Mouse (Mus musculus): ENCODE results near the gene Gpsm1. TPM values are rescaled to one million over a fixed set of nuclear protein-coding genes. Genes with fewer than 3 reads are reported as not detected.

Gene Gpsm1
- polyA plus RNA-seq, 1 experiment = 17.7 TPM

DNA sequence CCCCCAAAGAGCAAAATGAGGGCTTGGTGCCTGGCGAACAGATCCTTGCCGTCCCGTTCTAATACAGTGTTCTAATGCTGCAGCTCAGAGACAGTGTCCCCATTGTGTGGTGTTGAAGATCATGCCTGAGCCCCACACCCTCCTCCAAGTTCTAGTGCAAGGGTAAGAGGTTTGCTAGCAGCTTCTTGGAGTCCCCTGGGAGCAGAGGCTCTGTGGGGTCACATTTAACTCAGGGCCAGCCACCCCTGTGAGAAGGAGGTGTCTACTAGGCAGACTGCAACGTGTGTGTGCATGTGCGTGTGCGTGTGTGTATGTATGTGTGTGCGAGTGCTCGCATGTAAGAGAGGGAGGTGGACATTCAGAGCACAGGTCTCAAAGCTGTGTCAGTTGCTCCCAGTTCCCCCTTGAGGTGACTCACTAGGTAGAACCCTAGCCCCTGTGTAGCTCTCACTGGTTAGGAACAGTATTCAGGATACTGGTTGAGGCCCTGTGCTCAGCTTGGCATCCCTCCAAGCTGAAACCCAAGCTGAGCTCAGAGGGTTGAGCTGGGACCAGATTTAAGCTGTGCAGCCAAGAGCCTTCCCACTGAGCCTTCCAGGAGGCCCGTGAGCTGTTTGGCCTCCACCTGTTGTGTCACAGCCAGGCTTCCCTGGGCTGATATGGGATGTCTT, 1.4 kb downstream of the Gpsm1 start:
- 59% methylated on average over 9 of the region's 9 CpGs for WGBS
- Histone ChIP-seq H3K36me3 (ENCODE audit: control insufficient read depth, insufficient read depth, low read length) (no peaks in the 10 kb centered on the region), H3K4me3 (ENCODE audit: extremely low read depth, insufficient read depth, insufficient read length) (no peak overlapping the region), H3K4me1 (ENCODE audit: control insufficient read depth, insufficient read depth, insufficient read length) (peaks cover 8% of the 10 kb centered on the region), H3K27ac (ENCODE audit: insufficient read depth, low read length) (no peak overlapping the region; the same call in 1 of the 2 replicates), H3K27me3 (ENCODE audit: control insufficient read depth, insufficient read depth, low read length) (no peaks in the 10 kb centered on the region)
- TF ChIP-seq CTCF (IDR thresholded peaks at IDR 0.05; ENCODE audit: extremely low read depth, insufficient read depth, insufficient read length, insufficient replicate concordance) (no peak), POLR2A (IDR thresholded peaks at IDR 0.05; ENCODE audit: low read depth, low read length) (no peak)
- no peak for DNase-seq (ENCODE audit: low read depth in 1 of 2, low spot score in 2 of 2)

DNA sequence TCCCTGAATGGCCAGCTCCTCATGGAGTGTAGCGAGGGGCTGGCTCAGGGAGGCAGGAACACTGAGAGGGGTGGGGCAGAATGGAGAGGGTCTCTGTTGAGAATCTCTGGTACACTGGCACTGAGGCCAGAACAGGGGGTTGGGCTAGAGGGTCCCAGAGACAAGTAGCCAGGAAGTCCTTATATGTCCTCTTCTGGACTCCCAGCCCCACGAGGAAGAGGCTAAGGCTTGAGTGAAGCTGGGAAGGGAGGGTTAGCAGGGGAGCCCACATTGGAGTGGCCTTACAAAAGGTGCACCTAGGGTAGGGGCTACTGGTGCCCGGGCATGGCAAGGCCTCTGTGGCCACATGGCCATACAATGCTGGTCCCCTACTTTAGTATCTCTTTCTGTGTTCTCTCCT, 2.1 kb downstream of the Gpsm1 start:
- Histone ChIP-seq H3K27me3 (ENCODE audit: control insufficient read depth, insufficient read depth, low read length) (no peaks in the 10 kb centered on the region), H3K36me3 (ENCODE audit: control insufficient read depth, insufficient read depth, low read length) (no peaks in the 10 kb centered on the region), H3K4me3 (ENCODE audit: extremely low read depth, insufficient read depth, insufficient read length) (no peak overlapping the region), H3K4me1 (ENCODE audit: control insufficient read depth, insufficient read depth, insufficient read length) (peaks cover 4% of the 10 kb centered on the region), H3K27ac (ENCODE audit: insufficient read depth, low read length) (no peak overlapping the region)
- TF ChIP-seq CTCF (IDR thresholded peaks at IDR 0.05; ENCODE audit: extremely low read depth, insufficient read depth, insufficient read length, insufficient replicate concordance) (no peak), POLR2A (IDR thresholded peaks at IDR 0.05; ENCODE audit: low read depth, low read length) (no peak)
- 80% methylated on average over 3 of the region's 3 CpGs for WGBS
- DNase-seq (ENCODE audit: low read depth in 1 of 2, low spot score in 2 of 2) = no peak

GRCm38 (mm10) chr2:26317991-26318672, 2.8 kb downstream of the Gpsm1 start:
- Histone ChIP-seq H3K4me1 (ENCODE audit: control insufficient read depth, insufficient read depth, insufficient read length) (peaks cover 4% of the 10 kb centered on the region), H3K27ac (ENCODE audit: insufficient read depth, low read length) (no peak overlapping the region), H3K36me3 (ENCODE audit: control insufficient read depth, insufficient read depth, low read length) (no peaks in the 10 kb centered on the region), H3K27me3 (ENCODE audit: control insufficient read depth, insufficient read depth, low read length) (no peaks in the 10 kb centered on the region), H3K4me3 (ENCODE audit: extremely low read depth, insufficient read depth, insufficient read length) (no peak overlapping the region)
- WGBS = 88% methylated on average over 3 of the region's 3 CpGs
- no peak for DNase-seq (ENCODE audit: low read depth in 1 of 2, low spot score in 2 of 2)
- no peak for TF ChIP-seq CTCF (IDR thresholded peaks at IDR 0.05; ENCODE audit: extremely low read depth, insufficient read depth, insufficient read length, insufficient replicate concordance)
- TF ChIP-seq POLR2A (IDR thresholded peaks at IDR 0.05; ENCODE audit: low read depth, low read length) = no peak

DNA sequence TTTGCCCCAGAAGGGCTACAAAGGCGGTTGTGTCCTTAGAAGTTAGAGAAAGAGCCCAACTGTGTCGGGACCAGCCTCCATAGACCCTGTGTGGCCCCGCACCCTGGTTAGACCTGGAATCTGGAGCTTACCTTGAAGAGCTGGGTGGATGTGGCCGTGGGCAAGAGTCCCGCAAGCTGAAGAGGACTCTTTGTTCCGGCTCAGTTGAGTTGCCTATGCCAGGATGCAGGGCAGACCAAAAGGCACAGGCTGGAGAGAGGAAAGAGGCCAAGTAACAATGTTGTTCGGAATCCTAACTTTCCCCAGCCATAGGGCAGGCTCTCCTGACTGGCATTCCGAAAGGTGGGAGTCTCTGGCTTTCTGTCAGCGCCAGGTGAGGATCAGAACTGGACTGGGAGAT, 3.8 kb downstream of the Gpsm1 start:
- WGBS = 91% methylated on average over 9 of the region's 9 CpGs
- no peak for DNase-seq (ENCODE audit: low read depth in 1 of 2, low spot score in 2 of 2)
- Histone ChIP-seq H3K4me1 (ENCODE audit: control insufficient read depth, insufficient read depth, insufficient read length) (peaks cover 4% of the 10 kb centered on the region), H3K36me3 (ENCODE audit: control insufficient read depth, insufficient read depth, low read length) (peaks cover 3% of the 10 kb centered on the region), H3K4me3 (ENCODE audit: extremely low read depth, insufficient read depth, insufficient read length) (no peak overlapping the region), H3K27ac (ENCODE audit: insufficient read depth, low read length) (no peak overlapping the region), H3K27me3 (ENCODE audit: control insufficient read depth, insufficient read depth, low read length) (no peaks in the 10 kb centered on the region)
- TF ChIP-seq POLR2A (IDR thresholded peaks at IDR 0.05; ENCODE audit: low read depth, low read length) (no peak), CTCF (IDR thresholded peaks at IDR 0.05; ENCODE audit: extremely low read depth, insufficient read depth, insufficient read length, insufficient replicate concordance) (no peak)

DNA sequence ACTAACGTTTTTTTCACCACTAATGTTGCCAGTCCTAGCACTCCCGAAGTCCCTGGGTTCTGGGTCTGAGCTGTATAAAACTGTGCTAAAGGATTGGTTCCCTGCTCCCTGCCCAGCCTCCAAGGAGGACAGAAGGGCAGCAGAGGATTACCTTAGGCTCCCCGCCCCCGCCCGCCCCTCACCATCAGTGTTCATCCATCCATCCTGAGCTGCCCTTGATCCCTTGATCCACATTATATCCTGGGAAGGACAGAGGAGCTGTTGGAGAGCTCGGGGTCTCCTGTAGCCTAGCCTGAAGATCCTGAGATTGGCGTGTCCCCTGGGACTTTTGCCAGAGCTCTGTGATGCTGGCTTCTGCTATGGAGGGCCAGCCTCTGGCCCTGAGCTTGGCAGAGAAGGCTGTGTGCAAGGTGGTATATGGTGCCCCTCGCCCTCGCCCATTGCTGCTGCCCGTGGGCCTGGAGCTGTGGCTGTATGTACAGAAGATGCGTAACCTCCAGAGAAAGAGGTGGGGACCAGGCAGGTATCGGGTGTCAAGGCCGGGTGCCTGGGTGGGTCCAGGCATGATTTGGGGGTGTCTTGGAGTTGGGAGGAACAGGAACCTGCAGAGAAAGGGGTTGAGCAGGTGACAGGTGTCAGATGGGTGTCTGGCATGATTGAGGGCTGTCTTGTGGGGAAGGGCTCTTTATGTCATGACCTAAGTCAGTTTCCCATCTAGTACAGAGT, 4.4 kb downstream of the Gpsm1 start:
- no peak overlapping the region for H3K27ac ChIP-seq (ENCODE audit: insufficient read depth, low read length)
- H3K27me3 ChIP-seq (ENCODE audit: control insufficient read depth, insufficient read depth, low read length) = no peaks in the 10 kb centered on the region
- 90% methylated on average over 13 of the region's 13 CpGs for WGBS
- no peak overlapping the region for H3K4me3 ChIP-seq (ENCODE audit: extremely low read depth, insufficient read depth, insufficient read length)
- no peak for DNase-seq (ENCODE audit: low read depth in 1 of 2, low spot score in 2 of 2)
- peaks cover 3% of the 10 kb centered on the region for H3K36me3 ChIP-seq (ENCODE audit: control insufficient read depth, insufficient read depth, low read length)
- peaks cover 4% of the 10 kb centered on the region for H3K4me1 ChIP-seq (ENCODE audit: control insufficient read depth, insufficient read depth, insufficient read length)
- TF ChIP-seq POLR2A (IDR thresholded peaks at IDR 0.05; ENCODE audit: low read depth, low read length) = no peak
- TF ChIP-seq CTCF (IDR thresholded peaks at IDR 0.05; ENCODE audit: extremely low read depth, insufficient read depth, insufficient read length, insufficient replicate concordance) = no peak

- WGBS = 90% methylated on average over 14 of the region's 14 CpGs
- TF ChIP-seq POLR2A (IDR thresholded peaks at IDR 0.05; ENCODE audit: low read depth, low read length) = no peak
- no peak for TF ChIP-seq CTCF (IDR thresholded peaks at IDR 0.05; ENCODE audit: extremely low read depth, insufficient read depth, insufficient read length, insufficient replicate concordance)
- no peak overlapping the region for H3K4me3 ChIP-seq (ENCODE audit: extremely low read depth, insufficient read depth, insufficient read length)
- H3K27ac ChIP-seq (ENCODE audit: insufficient read depth, low read length) = no peak overlapping the region
- H3K27me3 ChIP-seq (ENCODE audit: control insufficient read depth, insufficient read depth, low read length) = no peaks in the 10 kb centered on the region
- H3K4me1 ChIP-seq (ENCODE audit: control insufficient read depth, insufficient read depth, insufficient read length) = peaks cover 4% of the 10 kb centered on the region
- no peak for DNase-seq (ENCODE audit: low read depth in 1 of 2, low spot score in 2 of 2)
- peaks cover 3% of the 10 kb centered on the region for H3K36me3 ChIP-seq (ENCODE audit: control insufficient read depth, insufficient read depth, low read length)
Observed at GRCm38 (mm10) chr2:26320245-26321185, 5.2 kb downstream of the Gpsm1 start.

Measured in spleen, adult 2 months (tissue).